Mouse (Mus musculus): ENCODE data around the gene Gm12166.
A peak's percentile ranks its signal among the peaks of the same experiment; 100 is the strongest.

Gm12166 gene

GRCm38 (mm10) chr11:46052105-46052659 is at the start of gene Gm12166:
Gene Gm12166, minus strand, starts transcription at chr11:46052321.
- peak; percentile 72 for DNase-seq (ENCODE audit: low spot score)

- no peak for DNase-seq (ENCODE audit: low spot score)
Observed at GRCm38 (mm10) chr11:46097062-46097461, 44.9 kb upstream of the Gm12166 start.

- DNase-seq (ENCODE audit: low spot score) = no peak
Observed at GRCm38 (mm10) chr11:46096265-46096649, 44.1 kb upstream of the Gm12166 start.

GRCm38 (mm10) chr11:46095477-46096264 is 43.5 kb upstream of the Gm12166 start:
- DNase-seq (ENCODE audit: low spot score) = no peak

- no peak for DNase-seq (ENCODE audit: low spot score)
Observed at GRCm38 (mm10) chr11:46092121-46092520, 40.0 kb upstream of the Gm12166 start.

- no peak for DNase-seq (ENCODE audit: low spot score)
Observed at GRCm38 (mm10) chr11:46090951-46091667, 39.0 kb upstream of the Gm12166 start.

GRCm38 (mm10) chr11:46090036-46090725 is 38.1 kb upstream of the Gm12166 start:
- no peak for DNase-seq (ENCODE audit: low spot score)

GRCm38 (mm10) chr11:46089081-46089713 is 37.1 kb upstream of the Gm12166 start:
- DNase-seq (ENCODE audit: low spot score) = no peak

GRCm38 (mm10) chr11:46086446-46086845 is 34.3 kb upstream of the Gm12166 start:
- DNase-seq (ENCODE audit: low spot score) = no peak

- DNase-seq (ENCODE audit: low spot score) = no peak
Observed at GRCm38 (mm10) chr11:46085398-46086163, 33.5 kb upstream of the Gm12166 start.

- DNase-seq (ENCODE audit: low spot score) = no peak
Observed at GRCm38 (mm10) chr11:46084568-46084967, 32.4 kb upstream of the Gm12166 start.

GRCm38 (mm10) chr11:46083835-46084444 is 31.8 kb upstream of the Gm12166 start:
- no peak for DNase-seq (ENCODE audit: low spot score)

- DNase-seq (ENCODE audit: low spot score) = no peak
Observed at GRCm38 (mm10) chr11:46083405-46083804, 31.3 kb upstream of the Gm12166 start.

GRCm38 (mm10) chr11:46081075-46081474 is 29.0 kb upstream of the Gm12166 start:
- DNase-seq (ENCODE audit: low spot score) = no peak

GRCm38 (mm10) chr11:46077732-46078375 is 25.7 kb upstream of the Gm12166 start:
- no peak for DNase-seq (ENCODE audit: low spot score)

GRCm38 (mm10) chr11:46077304-46077703 is 25.2 kb upstream of the Gm12166 start:
- DNase-seq (ENCODE audit: low spot score) = no peak

- DNase-seq (ENCODE audit: low spot score) = no peak
Observed at GRCm38 (mm10) chr11:46076442-46077158, 24.5 kb upstream of the Gm12166 start.

- DNase-seq (ENCODE audit: low spot score) = no peak
Observed at GRCm38 (mm10) chr11:46075507-46075906, 23.4 kb upstream of the Gm12166 start.

- DNase-seq (ENCODE audit: low spot score) = no peak
Observed at GRCm38 (mm10) chr11:46073850-46074688, 21.9 kb upstream of the Gm12166 start.

Measured in testis, postnatal 10 days (tissue).